Mouse (Mus musculus) forebrain, embryonic 12.5 days (tissue): ENCODE data around the gene Elovl7. TPM values are rescaled to one million over a fixed set of nuclear protein-coding genes. Genes with fewer than 3 reads are reported as not detected.
A peak's percentile ranks its signal among the peaks of the same experiment; 100 is the strongest.

Source experiments
- ATAC-seq: fragments of 200-750 bp; cut with Nextera tagmentation; 2 replicates; pipeline ENCODE4 v1.8.0; 2017; ENCODE audit warnings: moderate TSS enrichment; ENCODE audit not compliant: low FRiP score
- H3K27ac ChIP-seq: fragments of 300-500 bp; sonication (generic); 2 replicates; pipeline ENCODE4 v1.5.1; 2016; ENCODE audit warnings: mild to moderate bottlenecking
- H3K27me3 ChIP-seq: fragments of 300-500 bp; sonication (generic); 2 replicates; pipeline ENCODE4 v1.6.1; 2016; ENCODE audit warnings: mild to moderate bottlenecking
- H3K36me3 ChIP-seq: fragments of 300-500 bp; sonication (generic); replicated peaks from 2 replicates; pipeline ENCODE4 v1.6.1; 2016; ENCODE audit warnings: mild to moderate bottlenecking
- H3K4me1 ChIP-seq: fragments of 300-500 bp; sonication (generic); 2 replicates; pipeline ENCODE4 v1.6.1; 2016
- H3K4me2 ChIP-seq: fragments of 300-500 bp; sonication (generic); 2 replicates; pipeline ENCODE4 v1.6.1; 2016; ENCODE audit warnings: mild to moderate bottlenecking, moderate library complexity
- H3K4me3 ChIP-seq: fragments of 300-500 bp; sonication (generic); replicated peaks from 2 replicates; pipeline ENCODE4 v1.5.1; 2016; ENCODE audit warnings: mild to moderate bottlenecking
- H3K9ac ChIP-seq: fragments of 300-500 bp; sonication (generic); 2 replicates; pipeline ENCODE4 v1.6.1; 2016; ENCODE audit warnings: mild to moderate bottlenecking
- H3K9me3 ChIP-seq: fragments of 300-500 bp; sonication (generic); 2 replicates; pipeline ENCODE4 v1.6.1; 2016
- WGBS: fragments of 180-500 bp; shearing (Covaris S2); methylation state at CpG from one replicate; pipeline ENCODE4 v1.1.7; 2016; 5-methylcytosine and 5-hydroxymethylcytosine counted together
- polyA plus RNA-seq: library from polyadenylated mRNA; unstranded; fragments of >200 nt; fragmentation: Nextera tagmentation; extraction: Ambion mirVana; gene quantifications from 2 replicates; pipeline ENCODE4 v1.2.1, GENCODE M21; 2016

The Elovl7 gene
- polyA plus RNA-seq, 1 experiment from 2014 or later = 0.57 TPM

DNA sequence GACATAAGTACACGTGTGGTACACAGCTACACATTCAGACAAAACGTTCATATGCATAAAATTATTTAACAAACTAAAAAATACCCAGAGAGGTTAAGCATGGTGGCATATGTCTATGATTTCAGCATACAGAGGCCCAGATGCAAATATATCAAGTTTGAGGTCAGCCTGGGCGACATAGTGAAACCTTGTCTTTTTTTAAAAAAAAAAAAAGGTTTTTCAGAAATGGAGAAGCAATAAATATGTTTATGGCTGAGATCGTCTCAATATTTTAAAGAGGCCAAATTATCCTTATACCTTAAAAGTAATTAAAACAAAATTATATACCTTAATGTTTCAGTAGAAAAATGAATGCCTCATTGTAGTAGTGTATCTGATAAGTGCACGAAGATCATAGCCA, 6.1 kb upstream of the Elovl7 start:
- no peak overlapping the region for H3K4me3 ChIP-seq
- H3K27me3 ChIP-seq = peaks cover 6% of the 10 kb centered on the region
- WGBS = 73% methylated on average over 5 of the region's 5 CpGs

DNA sequence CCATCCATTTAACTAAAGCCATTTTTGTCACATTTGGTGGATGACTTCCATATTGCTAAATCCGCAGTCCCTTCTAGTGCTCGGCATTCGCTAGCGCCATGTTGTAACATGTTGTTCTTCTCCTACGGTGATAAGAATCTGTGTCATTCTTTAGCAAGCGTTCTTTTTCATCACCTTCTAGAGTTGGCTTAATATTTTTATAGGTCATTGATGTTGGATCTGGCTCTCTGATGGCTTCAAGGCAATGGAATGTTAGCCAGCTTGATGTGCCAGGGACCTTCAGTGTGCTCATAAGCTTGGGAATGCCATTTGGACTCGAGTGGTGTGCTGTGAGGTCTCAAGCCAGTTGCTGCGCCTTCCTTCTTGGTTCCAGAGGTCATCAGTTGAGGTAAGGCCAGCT, 3.2 kb upstream of the Elovl7 start:
- Histone ChIP-seq H3K4me2 (no peak overlapping the region), H3K9me3 (no peaks in the 10 kb centered on the region), H3K27ac (no peak overlapping the region), H3K4me3 (no peak overlapping the region), H3K4me1 (peaks cover 9% of the 10 kb centered on the region), H3K9ac (no peak overlapping the region), H3K27me3 (peaks cover 35% of the 10 kb centered on the region), H3K36me3 (no peaks in the 10 kb centered on the region)
- 91% methylated on average over 8 of the region's 8 CpGs for WGBS
- ATAC-seq = no peak

More for the DNA sequence above, 6.1 kb upstream of the Elovl7 start:
- no peaks in the 10 kb centered on the region for H3K36me3 ChIP-seq
- no peaks in the 10 kb centered on the region for H3K9me3 ChIP-seq
- no peak overlapping the region for H3K27ac ChIP-seq
- no peaks in the 10 kb centered on the region for H3K4me1 ChIP-seq
- no peak overlapping the region for H3K9ac ChIP-seq
- H3K4me2 ChIP-seq = no peak overlapping the region
- ATAC-seq = no peak

DNA sequence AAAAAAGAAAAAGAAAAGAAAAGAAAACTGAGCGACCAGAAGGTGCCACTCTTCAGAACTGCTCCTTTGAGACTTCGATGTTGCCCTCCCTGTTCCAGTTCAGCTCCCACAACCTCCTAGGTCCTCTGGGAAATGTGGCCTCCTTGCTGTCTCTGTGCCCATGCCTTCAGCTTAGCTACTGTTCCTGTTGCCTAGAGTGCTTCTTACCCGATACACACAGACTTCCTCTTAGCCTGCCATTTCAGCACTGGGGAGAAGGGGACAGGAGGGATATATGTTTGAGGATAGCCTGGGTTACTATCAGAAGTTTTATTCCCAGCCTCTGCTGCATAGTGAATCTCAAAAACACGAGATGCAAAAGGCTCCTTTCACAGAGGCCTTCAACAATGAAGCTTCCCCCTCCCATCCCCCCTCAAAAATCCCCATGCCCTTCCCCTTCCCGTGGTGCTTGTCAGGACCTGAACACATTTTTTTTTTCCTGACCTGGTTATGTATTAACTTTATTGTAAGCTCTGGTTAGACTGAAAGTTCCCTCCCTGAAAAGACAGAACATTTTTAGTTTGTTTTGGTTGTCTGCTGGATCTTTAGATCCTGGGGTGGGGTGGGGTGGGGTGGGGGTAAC, 1.7 kb upstream of the Elovl7 start:
- H3K4me1 ChIP-seq = peaks cover 9% of the 10 kb centered on the region
- ATAC-seq = no peak
- H3K27ac ChIP-seq = no peak overlapping the region
- no peak overlapping the region for H3K9ac ChIP-seq
- H3K9me3 ChIP-seq = no peaks in the 10 kb centered on the region
- no peaks in the 10 kb centered on the region for H3K36me3 ChIP-seq
- 44% methylated on average over 5 of the region's 5 CpGs for WGBS
- H3K4me2 ChIP-seq = no peak overlapping the region
- peaks cover 42% of the 10 kb centered on the region for H3K27me3 ChIP-seq
- H3K4me3 ChIP-seq = no peak overlapping the region

DNA sequence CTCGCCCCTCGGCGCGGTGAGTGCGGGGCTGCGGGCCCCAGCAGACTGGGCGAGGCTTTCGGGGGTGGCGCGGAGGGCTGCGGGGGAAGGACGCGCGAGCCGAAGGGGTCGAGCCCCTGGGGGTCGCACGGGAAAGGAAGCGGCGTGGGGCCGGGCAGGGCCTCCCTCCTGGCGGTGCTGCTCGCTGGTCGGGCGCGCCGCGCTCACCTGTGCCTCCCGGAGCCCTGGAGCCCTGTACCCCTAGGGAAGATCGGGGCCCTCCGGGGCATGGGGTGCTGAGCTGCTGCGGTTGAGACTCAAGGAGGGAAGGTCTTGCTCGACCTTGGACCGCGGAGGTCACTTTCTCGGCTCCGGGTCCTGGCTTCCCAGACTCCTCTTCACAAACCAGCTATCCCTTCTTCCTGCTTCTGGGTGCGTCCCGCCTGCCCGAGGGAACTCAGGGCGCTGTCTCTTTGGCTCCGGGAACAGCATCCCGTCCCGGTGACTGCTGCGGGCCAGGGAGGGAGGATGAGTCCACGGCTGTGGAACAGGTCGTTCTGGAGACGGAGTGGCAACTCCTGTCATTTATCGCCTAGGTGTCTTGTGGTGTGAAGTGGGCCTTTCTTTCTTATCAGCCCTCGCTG, 392 bp downstream of the Elovl7 start:
- Histone ChIP-seq H3K4me2 (peak overlapping the region; percentile 99), H3K4me1 (peaks cover 9% of the 10 kb centered on the region), H3K9ac (peak overlapping the region; percentile 79), H3K27me3 (peaks cover 53% of the 10 kb centered on the region), H3K27ac (no peak overlapping the region), H3K36me3 (no peaks in the 10 kb centered on the region), H3K4me3 (peak overlapping the region; percentile 75), H3K9me3 (no peaks in the 10 kb centered on the region)
- WGBS = under 1% methylated on average over 46 of the region's 50 CpGs
- peak; percentile 82 for ATAC-seq

DNA sequence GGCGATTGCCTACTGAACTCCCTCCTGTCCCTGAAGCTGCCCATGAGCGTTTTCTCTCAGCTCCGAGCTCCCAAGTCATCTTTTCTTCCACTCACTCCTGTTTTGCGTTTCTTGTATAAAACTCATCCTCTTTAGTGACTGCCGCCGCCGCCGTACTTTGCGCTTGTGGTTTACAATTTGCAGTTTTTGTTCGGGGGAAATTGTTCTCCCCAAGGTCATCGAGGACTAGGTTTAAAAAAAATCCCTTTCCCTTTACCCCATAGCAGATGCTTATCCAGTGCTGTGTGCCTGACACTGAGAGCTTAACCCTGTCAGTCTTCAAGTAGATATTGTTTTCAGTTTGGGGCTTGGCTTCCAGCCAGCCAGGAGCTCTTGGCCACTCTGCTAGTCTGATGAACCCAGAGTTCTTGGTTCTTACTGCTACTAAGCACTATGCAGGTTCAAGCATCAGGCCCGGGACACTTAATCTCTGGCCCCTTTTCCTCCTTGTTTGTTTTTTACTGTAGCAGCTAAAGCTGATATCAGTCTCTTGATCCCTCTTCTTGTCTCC, 1.1 kb downstream of the Elovl7 start:
- no peak overlapping the region for H3K27ac ChIP-seq
- WGBS = 3% methylated on average over 12 of the region's 12 CpGs
- peaks cover 9% of the 10 kb centered on the region for H3K4me1 ChIP-seq
- peak overlapping the region; percentile 79; the same call in 1 of the 2 replicates for H3K9ac ChIP-seq
- H3K9me3 ChIP-seq = no peaks in the 10 kb centered on the region
- H3K4me2 ChIP-seq = peak overlapping the region; percentile 99
- ATAC-seq = no peak
- peaks cover 53% of the 10 kb centered on the region for H3K27me3 ChIP-seq
- H3K4me3 ChIP-seq = peak overlapping the region; percentile 75
- H3K36me3 ChIP-seq = no peaks in the 10 kb centered on the region

DNA sequence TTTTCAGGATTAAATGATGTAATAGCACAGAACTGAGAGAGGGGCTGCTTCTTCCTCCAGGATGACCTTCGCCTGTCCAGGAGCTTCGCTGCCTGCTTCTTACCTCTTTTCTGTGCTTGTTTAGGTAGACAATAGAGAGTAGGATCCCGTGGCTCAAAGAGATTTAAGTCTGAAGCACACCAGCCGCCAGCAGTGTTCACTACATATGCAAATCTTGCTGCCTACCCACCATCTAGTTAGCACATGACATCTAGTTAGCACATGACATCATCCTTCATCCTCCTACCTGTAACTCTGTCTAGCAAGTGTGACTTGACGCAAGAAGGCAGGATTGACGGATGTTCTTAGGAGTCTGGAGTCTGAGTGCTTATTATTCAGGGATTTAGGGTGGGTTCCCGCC, 5.6 kb downstream of the Elovl7 start:
- Histone ChIP-seq H3K4me1 (peaks cover 8% of the 10 kb centered on the region), H3K36me3 (no peaks in the 10 kb centered on the region), H3K4me2 (no peak overlapping the region), H3K4me3 (no peak overlapping the region), H3K27me3 (peaks cover 29% of the 10 kb centered on the region), H3K27ac (no peak overlapping the region), H3K9me3 (no peaks in the 10 kb centered on the region), H3K9ac (no peak overlapping the region)
- ATAC-seq = no peak
- WGBS = 57% methylated on average over 7 of the region's 7 CpGs

DNA sequence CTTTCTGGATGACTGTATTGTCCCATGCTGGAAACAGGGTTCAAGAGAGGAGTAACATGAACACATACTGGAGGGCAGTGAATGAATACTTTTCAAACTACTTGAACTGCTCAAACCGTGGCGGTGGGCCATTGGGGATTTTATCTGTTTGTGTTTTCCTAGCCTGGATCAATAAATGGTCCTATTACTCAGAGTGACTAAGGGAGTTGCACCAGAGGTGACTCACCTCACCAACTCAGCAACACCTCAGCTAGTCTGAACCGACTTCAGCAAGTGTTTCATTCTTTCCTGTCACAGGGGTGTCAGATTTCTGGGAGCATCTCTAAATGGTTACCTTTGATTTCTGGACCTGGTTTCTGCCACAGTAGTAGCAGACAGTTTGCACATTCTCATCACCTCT, 15.0 kb downstream of the Elovl7 start:
- WGBS = 75% methylated on average over 3 of the region's 3 CpGs
- no peak overlapping the region for H3K4me3 ChIP-seq
- no peak overlapping the region for H3K9ac ChIP-seq
- no peaks in the 10 kb centered on the region for H3K27me3 ChIP-seq
- ATAC-seq = no peak
- H3K9me3 ChIP-seq = no peaks in the 10 kb centered on the region
- no peaks in the 10 kb centered on the region for H3K4me1 ChIP-seq
- no peak overlapping the region for H3K27ac ChIP-seq
- H3K36me3 ChIP-seq = no peaks in the 10 kb centered on the region
- no peak overlapping the region for H3K4me2 ChIP-seq

GRCm38 (mm10) chr13:108229634-108230330, 15.6 kb downstream of the Elovl7 start:
- H3K9me3 ChIP-seq = no peaks in the 10 kb centered on the region
- H3K27me3 ChIP-seq = no peaks in the 10 kb centered on the region

GRCm38 (mm10) chr13:108240012-108240411, 25.8 kb downstream of the Elovl7 start:
- Histone ChIP-seq H3K27ac (no peak overlapping the region), H3K4me1 (no peaks in the 10 kb centered on the region), H3K4me3 (no peak overlapping the region), H3K9me3 (peaks cover 2% of the 10 kb centered on the region; the same call in 1 of the 2 replicates), H3K27me3 (no peaks in the 10 kb centered on the region), H3K4me2 (no peak overlapping the region), H3K9ac (no peak overlapping the region), H3K36me3 (no peaks in the 10 kb centered on the region)
- WGBS = 91% methylated on average over 4 of the region's 4 CpGs
- ATAC-seq = no peak

More at GRCm38 (mm10) chr13:108229634-108230330, 15.6 kb downstream of the Elovl7 start:
- Histone ChIP-seq H3K4me1 (no peaks in the 10 kb centered on the region), H3K4me2 (no peak overlapping the region), H3K27ac (no peak overlapping the region), H3K4me3 (no peak overlapping the region), H3K9ac (no peak overlapping the region), H3K36me3 (no peaks in the 10 kb centered on the region)
- no peak for ATAC-seq
- WGBS = 65% methylated on average over 6 of the region's 6 CpGs

DNA sequence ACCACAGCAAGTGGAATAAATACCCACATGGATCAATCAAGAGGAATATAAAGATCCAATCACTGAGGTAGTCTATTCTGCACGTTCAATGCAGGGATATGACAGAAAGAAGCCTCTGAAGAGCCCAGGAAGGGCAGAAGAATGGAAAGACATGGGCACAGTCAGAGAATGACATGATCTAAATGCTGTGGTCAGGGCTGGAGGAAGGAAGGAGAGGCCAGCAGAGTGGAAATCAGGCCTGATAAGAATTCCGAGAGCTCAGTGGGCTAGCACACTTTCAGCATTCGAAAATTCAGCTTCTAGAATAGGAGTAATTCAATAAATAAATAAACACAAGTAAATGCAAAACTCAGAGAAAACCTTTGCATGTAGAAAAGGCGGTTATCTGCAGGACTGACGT, 27.5 kb downstream of the Elovl7 start:
- no peak overlapping the region for H3K9ac ChIP-seq
- peaks cover 2% of the 10 kb centered on the region; the same call in 1 of the 2 replicates for H3K9me3 ChIP-seq
- H3K36me3 ChIP-seq = no peaks in the 10 kb centered on the region
- 87% methylated on average over 5 of the region's 5 CpGs for WGBS
- ATAC-seq = no peak
- no peak overlapping the region for H3K4me2 ChIP-seq
- H3K27ac ChIP-seq = no peak overlapping the region
- no peaks in the 10 kb centered on the region for H3K4me1 ChIP-seq
- H3K4me3 ChIP-seq = no peak overlapping the region
- no peaks in the 10 kb centered on the region for H3K27me3 ChIP-seq

- Histone ChIP-seq H3K4me3 (no peak overlapping the region), H3K4me1 (no peaks in the 10 kb centered on the region), H3K4me2 (no peak overlapping the region), H3K36me3 (no peaks in the 10 kb centered on the region), H3K9me3 (no peaks in the 10 kb centered on the region), H3K9ac (no peak overlapping the region), H3K27ac (no peak overlapping the region), H3K27me3 (no peaks in the 10 kb centered on the region)
- ATAC-seq = no peak
- 85% methylated on average over 11 of the region's 11 CpGs for WGBS
Measured at GRCm38 (mm10) chr13:108245086-108245697, 31.0 kb downstream of the Elovl7 start.

DNA sequence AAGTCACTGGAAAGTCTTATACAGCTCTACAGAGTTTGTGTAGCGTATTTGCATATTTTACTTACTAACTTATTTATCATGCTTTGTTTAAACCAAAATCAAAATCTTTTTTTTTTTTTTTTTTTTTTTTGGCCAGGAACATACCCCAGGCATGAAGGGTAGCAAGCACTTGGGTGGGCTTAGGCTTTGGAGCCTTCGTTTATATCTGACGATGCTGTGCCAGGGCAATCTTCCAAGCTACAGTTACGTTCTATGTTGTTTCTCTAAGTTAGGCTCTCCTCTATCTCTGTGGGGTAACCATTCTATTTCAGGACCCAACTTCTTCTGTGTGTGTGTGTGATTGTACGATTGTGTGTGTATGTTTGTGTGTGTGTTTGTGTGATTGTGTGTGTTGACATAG, 36.9 kb downstream of the Elovl7 start:
- no peak overlapping the region for H3K27ac ChIP-seq
- no peaks in the 10 kb centered on the region for H3K4me1 ChIP-seq
- no peaks in the 10 kb centered on the region for H3K9me3 ChIP-seq
- ATAC-seq = no peak
- 89% methylated on average over 5 of the region's 5 CpGs for WGBS
- H3K9ac ChIP-seq = no peak overlapping the region
- no peak overlapping the region for H3K4me2 ChIP-seq
- H3K4me3 ChIP-seq = no peak overlapping the region
- H3K36me3 ChIP-seq = no peaks in the 10 kb centered on the region
- no peaks in the 10 kb centered on the region for H3K27me3 ChIP-seq
